Mouse (Mus musculus) myocyte (in vitro differentiated cells): ENCODE measurements around the gene Hes3. TPM values are rescaled to one million over a fixed set of nuclear protein-coding genes. Genes with fewer than 3 reads are reported as not detected.

Experiments used
- H3K27me3 ChIP-seq: one replicate; pipeline ENCODE4 v1.6.1; 2011; ENCODE audit not compliant: control insufficient read depth, insufficient read depth, insufficient read length
- H3K36me3 ChIP-seq: one replicate; pipeline ENCODE4 v1.6.1; 2011; ENCODE audit not compliant: control insufficient read depth, insufficient read depth
- H3K4me2 ChIP-seq: one replicate; pipeline ENCODE4 v1.6.1; 2011; ENCODE audit warnings: low read depth, control low read depth
- H3K4me3 ChIP-seq: one replicate; pipeline ENCODE4 v1.5.1; 2011; ENCODE audit warnings: mild to moderate bottlenecking, control low read depth, moderate library complexity
- H3K79me2 ChIP-seq: one replicate; pipeline ENCODE4 v1.6.1; 2011; ENCODE audit not compliant: control insufficient read depth, insufficient read depth
- H3ac ChIP-seq: one replicate; pipeline ENCODE4 v1.6.1; 2011; ENCODE audit not compliant: control insufficient read depth, insufficient read length
- CEBPB ChIP-seq: IDR thresholded peaks from 2 replicates; pipeline ENCODE4 v1.6.1; 2011; ENCODE audit warnings: mild to moderate bottlenecking, moderate library complexity; ENCODE audit not compliant: poor library complexity, insufficient read depth, severe bottlenecking
- E2F4 ChIP-seq: IDR thresholded peaks from one replicate; pipeline ENCODE4 v1.6.1; 2011; ENCODE audit warnings: mild to moderate bottlenecking, control low read depth, moderate library complexity; ENCODE audit not compliant: insufficient read depth
- MAX ChIP-seq: IDR thresholded peaks from one replicate; pipeline ENCODE4 v1.6.1; 2011; ENCODE audit warnings: low read depth, mild to moderate bottlenecking, control low read depth
- MYOD1 ChIP-seq, 3 experiments: IDR thresholded peaks; one replicate each; pipeline ENCODE4 v1.6.1; 2011; ENCODE audit warnings: control low read depth in 2 of 3, low read depth in 2 of 3, mild to moderate bottlenecking in 2 of 3, moderate library complexity in 1 of 3; ENCODE audit not compliant: insufficient read length in 2 of 3, control insufficient read depth in 1 of 3
- MYOG ChIP-seq, 3 experiments: IDR thresholded peaks; one replicate each; pipeline ENCODE4 v1.6.1; 2011; ENCODE audit warnings: control low read depth in 2 of 3, low read depth in 2 of 3, mild to moderate bottlenecking in 2 of 3; ENCODE audit not compliant: insufficient read length in 2 of 3, control insufficient read depth in 1 of 3, insufficient read depth in 1 of 3
- POLR2A ChIP-seq: IDR thresholded peaks from one replicate; pipeline ENCODE4 v1.6.1; 2011; ENCODE audit warnings: low read depth, mild to moderate bottlenecking, control low read depth, moderate library complexity; ENCODE audit not compliant: insufficient read length
- POLR2AphosphoS2 ChIP-seq: IDR thresholded peaks from one replicate; pipeline ENCODE4 v1.6.1; 2011; ENCODE audit warnings: low read depth, control low read depth; ENCODE audit not compliant: insufficient read length
- REST ChIP-seq: IDR thresholded peaks from one replicate; pipeline ENCODE4 v1.6.1; 2011; ENCODE audit warnings: mild to moderate bottlenecking, control low read depth, moderate library complexity; ENCODE audit not compliant: insufficient read depth, insufficient read length
- SRF ChIP-seq: IDR thresholded peaks from one replicate; pipeline ENCODE4 v1.6.1; 2011; ENCODE audit warnings: low read depth; ENCODE audit not compliant: control insufficient read depth, insufficient read length
- TCF12 ChIP-seq: IDR thresholded peaks from one replicate; pipeline ENCODE4 v1.6.1; 2011; ENCODE audit warnings: mild to moderate bottlenecking, control low read depth; ENCODE audit not compliant: poor library complexity, insufficient read depth, severe bottlenecking
- TCF3 ChIP-seq: IDR thresholded peaks from one replicate; pipeline ENCODE4 v1.6.1; 2011; ENCODE audit warnings: low read depth, control low read depth; ENCODE audit not compliant: insufficient read length
- USF1 ChIP-seq: IDR thresholded peaks from one replicate; pipeline ENCODE4 v1.6.1; 2011; ENCODE audit warnings: low read depth, mild to moderate bottlenecking, control low read depth, moderate library complexity
- polyA plus RNA-seq: library from polyadenylated mRNA; unstranded; fragments of >200 nt; fragmentation: generic; extraction: Trizol; gene quantifications from one replicate; pipeline ENCODE4 v1.2.1, GENCODE M21; 2012; ENCODE audit warnings: missing spikeins

The Hes3 gene
- polyA plus RNA-seq, 1 experiment, result 0.02 TPM

GRCm38 (mm10) chr4:152317631-152318033 lies 26.2 kb upstream of the Hes3 start:
- H3K79me2 ChIP-seq, result no peaks in the 10 kb centered on the region
- H3K4me2 ChIP-seq, result no peak overlapping the region
- no peak overlapping the region for H3K4me3 ChIP-seq
- TF ChIP-seq POLR2AphosphoS2, result no peak
- TF ChIP-seq E2F4, result no peak
- TF ChIP-seq MYOD1 (IDR thresholded peaks at IDR 0.05; ENCODE audit: control insufficient read depth in 1 of 3, insufficient read length in 2 of 3, low read depth in 2 of 3), result no peak
- no peak for TF ChIP-seq MAX
- no peak for TF ChIP-seq CEBPB
- no peak for TF ChIP-seq SRF
- peaks cover 22% of the 10 kb centered on the region for H3K27me3 ChIP-seq
- H3ac ChIP-seq, result no peak overlapping the region
- no peaks in the 10 kb centered on the region for H3K36me3 ChIP-seq

- Histone ChIP-seq H3K79me2 (no peaks in the 10 kb centered on the region), H3K36me3 (no peaks in the 10 kb centered on the region), H3K4me2 (peak overlapping the region; percentile 1), H3ac (no peak overlapping the region), H3K4me3 (no peak overlapping the region), H3K27me3 (peaks cover 22% of the 10 kb centered on the region)
- no peak for TF ChIP-seq MAX
- TF ChIP-seq E2F4, result no peak
- TF ChIP-seq REST, result no peak
- TF ChIP-seq USF1, result no peak
- TF ChIP-seq TCF12, result no peak
- no peak for TF ChIP-seq CEBPB
- no peak for TF ChIP-seq POLR2AphosphoS2
- TF ChIP-seq SRF, result no peak
- no peak for TF ChIP-seq MYOG (IDR thresholded peaks at IDR 0.05; ENCODE audit: control insufficient read depth in 1 of 3, insufficient read depth in 1 of 3, insufficient read length in 2 of 3, low read depth in 2 of 3)
- no peak for TF ChIP-seq POLR2A
- TF ChIP-seq TCF3, result no peak
- no peak for TF ChIP-seq MYOD1 (IDR thresholded peaks at IDR 0.05; ENCODE audit: control insufficient read depth in 1 of 3, insufficient read length in 2 of 3, low read depth in 2 of 3)
These were observed 24.2 kb upstream of the Hes3 start for GRCm38 (mm10) chr4:152315498-152316213.

- Histone ChIP-seq H3ac (no peak overlapping the region), H3K79me2 (no peaks in the 10 kb centered on the region), H3K4me2 (no peak overlapping the region), H3K4me3 (no peak overlapping the region), H3K27me3 (peaks cover 22% of the 10 kb centered on the region), H3K36me3 (no peaks in the 10 kb centered on the region)
- TF ChIP-seq USF1, result no peak
- no peak for TF ChIP-seq TCF12
- TF ChIP-seq TCF3, result no peak
- no peak for TF ChIP-seq MYOD1 (IDR thresholded peaks at IDR 0.05; ENCODE audit: control insufficient read depth in 1 of 3, insufficient read length in 2 of 3, low read depth in 2 of 3)
- no peak for TF ChIP-seq POLR2AphosphoS2
- TF ChIP-seq MYOG (IDR thresholded peaks at IDR 0.05; ENCODE audit: control insufficient read depth in 1 of 3, insufficient read depth in 1 of 3, insufficient read length in 2 of 3, low read depth in 2 of 3), result no peak
- TF ChIP-seq SRF, result no peak
These were observed 22.5 kb upstream of the Hes3 start for GRCm38 (mm10) chr4:152313934-152314333.

GRCm38 (mm10) chr4:152313211-152313632 lies 21.8 kb upstream of the Hes3 start:
- Histone ChIP-seq H3K79me2 (no peaks in the 10 kb centered on the region), H3K27me3 (peaks cover 22% of the 10 kb centered on the region), H3K4me3 (no peak overlapping the region), H3K4me2 (peak overlapping the region; percentile 79), H3ac (no peak overlapping the region), H3K36me3 (no peaks in the 10 kb centered on the region)
- TF ChIP-seq TCF12 (no peak), MYOD1 (IDR thresholded peaks at IDR 0.05; ENCODE audit: control insufficient read depth in 1 of 3, insufficient read length in 2 of 3, low read depth in 2 of 3) (no peak), TCF3 (no peak), POLR2A (no peak), USF1 (no peak), E2F4 (no peak), MAX (no peak), REST (no peak), MYOG (IDR thresholded peaks at IDR 0.05; ENCODE audit: control insufficient read depth in 1 of 3, insufficient read depth in 1 of 3, insufficient read length in 2 of 3, low read depth in 2 of 3) (no peak), SRF (no peak), CEBPB (no peak), POLR2AphosphoS2 (no peak)

- Histone ChIP-seq H3K4me3 (no peak overlapping the region), H3K36me3 (no peaks in the 10 kb centered on the region), H3ac (no peak overlapping the region), H3K27me3 (peaks cover 22% of the 10 kb centered on the region), H3K4me2 (no peak overlapping the region), H3K79me2 (no peaks in the 10 kb centered on the region)
- TF ChIP-seq USF1 (no peak), MAX (no peak), TCF3 (no peak), TCF12 (no peak), POLR2AphosphoS2 (no peak), MYOD1 (IDR thresholded peaks at IDR 0.05; ENCODE audit: control insufficient read depth in 1 of 3, insufficient read length in 2 of 3, low read depth in 2 of 3) (no peak), E2F4 (no peak), POLR2A (no peak), REST (no peak), SRF (no peak), MYOG (IDR thresholded peaks at IDR 0.05; ENCODE audit: control insufficient read depth in 1 of 3, insufficient read depth in 1 of 3, insufficient read length in 2 of 3, low read depth in 2 of 3) (no peak), CEBPB (no peak)
These were observed 20.7 kb upstream of the Hes3 start for GRCm38 (mm10) chr4:152312186-152312585.
